Mouse (Mus musculus) megakaryocyte, embryonic 14.5 days (primary cell): ENCODE measurements around the gene Ism1.

Experiments used
- FLI1 ChIP-seq: IDR thresholded peaks from 2 replicates; pipeline ENCODE4 v1.6.1; 2012; ENCODE audit warnings: low read length, inconsistent platforms, mixed read lengths
- GATA1 ChIP-seq: IDR thresholded peaks from 3 replicates; pipeline ENCODE4 v1.6.1; 2012; ENCODE audit warnings: mixed read lengths, low read length, inconsistent platforms, borderline replicate concordance

GRCm38 (mm10) chr2:139677065-139677762 is 764 bp upstream of the Ism1 start:
- TF ChIP-seq GATA1 (no peak), FLI1 (no peak)
